Mouse (Mus musculus) myocyte (in vitro differentiated cells): Measurements from ENCODE around the gene Kat2b. TPM values are rescaled to one million over a fixed set of nuclear protein-coding genes. Genes with fewer than 3 reads are reported as not detected.
"Not testable (repeated sequence)": the region's sequence is repeated elsewhere in the genome, so short reads cannot be mapped to it uniquely, and the experiment has no call there.

Source experiments
- H3K27me3 ChIP-seq: one replicate; pipeline ENCODE4 v1.6.1; 2011; ENCODE audit not compliant: control insufficient read depth, insufficient read depth, insufficient read length
- H3K36me3 ChIP-seq: one replicate; pipeline ENCODE4 v1.6.1; 2011; ENCODE audit not compliant: control insufficient read depth, insufficient read depth
- H3K4me2 ChIP-seq: one replicate; pipeline ENCODE4 v1.6.1; 2011; ENCODE audit warnings: low read depth, control low read depth
- H3K4me3 ChIP-seq: one replicate; pipeline ENCODE4 v1.5.1; 2011; ENCODE audit warnings: mild to moderate bottlenecking, control low read depth, moderate library complexity
- H3K79me2 ChIP-seq: one replicate; pipeline ENCODE4 v1.6.1; 2011; ENCODE audit not compliant: control insufficient read depth, insufficient read depth
- H3ac ChIP-seq: one replicate; pipeline ENCODE4 v1.6.1; 2011; ENCODE audit not compliant: control insufficient read depth, insufficient read length
- CEBPB ChIP-seq: IDR thresholded peaks from 2 replicates; pipeline ENCODE4 v1.6.1; 2011; ENCODE audit warnings: mild to moderate bottlenecking, moderate library complexity; ENCODE audit not compliant: poor library complexity, insufficient read depth, severe bottlenecking
- E2F4 ChIP-seq: IDR thresholded peaks from one replicate; pipeline ENCODE4 v1.6.1; 2011; ENCODE audit warnings: mild to moderate bottlenecking, control low read depth, moderate library complexity; ENCODE audit not compliant: insufficient read depth
- MAX ChIP-seq: IDR thresholded peaks from one replicate; pipeline ENCODE4 v1.6.1; 2011; ENCODE audit warnings: low read depth, mild to moderate bottlenecking, control low read depth
- MYOD1 ChIP-seq, 3 experiments: IDR thresholded peaks; one replicate each; pipeline ENCODE4 v1.6.1; 2011; ENCODE audit warnings: control low read depth in 2 of 3, low read depth in 2 of 3, mild to moderate bottlenecking in 2 of 3, moderate library complexity in 1 of 3; ENCODE audit not compliant: insufficient read length in 2 of 3, control insufficient read depth in 1 of 3
- MYOG ChIP-seq, 3 experiments: IDR thresholded peaks; one replicate each; pipeline ENCODE4 v1.6.1; 2011; ENCODE audit warnings: control low read depth in 2 of 3, low read depth in 2 of 3, mild to moderate bottlenecking in 2 of 3; ENCODE audit not compliant: insufficient read length in 2 of 3, control insufficient read depth in 1 of 3, insufficient read depth in 1 of 3
- POLR2A ChIP-seq: IDR thresholded peaks from one replicate; pipeline ENCODE4 v1.6.1; 2011; ENCODE audit warnings: low read depth, mild to moderate bottlenecking, control low read depth, moderate library complexity; ENCODE audit not compliant: insufficient read length
- POLR2AphosphoS2 ChIP-seq: IDR thresholded peaks from one replicate; pipeline ENCODE4 v1.6.1; 2011; ENCODE audit warnings: low read depth, control low read depth; ENCODE audit not compliant: insufficient read length
- REST ChIP-seq: IDR thresholded peaks from one replicate; pipeline ENCODE4 v1.6.1; 2011; ENCODE audit warnings: mild to moderate bottlenecking, control low read depth, moderate library complexity; ENCODE audit not compliant: insufficient read depth, insufficient read length
- SRF ChIP-seq: IDR thresholded peaks from one replicate; pipeline ENCODE4 v1.6.1; 2011; ENCODE audit warnings: low read depth; ENCODE audit not compliant: control insufficient read depth, insufficient read length
- TCF12 ChIP-seq: IDR thresholded peaks from one replicate; pipeline ENCODE4 v1.6.1; 2011; ENCODE audit warnings: mild to moderate bottlenecking, control low read depth; ENCODE audit not compliant: poor library complexity, insufficient read depth, severe bottlenecking
- TCF3 ChIP-seq: IDR thresholded peaks from one replicate; pipeline ENCODE4 v1.6.1; 2011; ENCODE audit warnings: low read depth, control low read depth; ENCODE audit not compliant: insufficient read length
- USF1 ChIP-seq: IDR thresholded peaks from one replicate; pipeline ENCODE4 v1.6.1; 2011; ENCODE audit warnings: low read depth, mild to moderate bottlenecking, control low read depth, moderate library complexity
- polyA plus RNA-seq: library from polyadenylated mRNA; unstranded; fragments of >200 nt; fragmentation: generic; extraction: Trizol; gene quantifications from one replicate; pipeline ENCODE4 v1.2.1, GENCODE M21; 2012; ENCODE audit warnings: missing spikeins

Kat2b gene
- polyA plus RNA-seq, 1 experiment: 4.2 TPM

- H3K4me3 ChIP-seq: no peak overlapping the region
Measured at GRCm38 (mm10) chr17:53569829-53570228, 3.2 kb downstream of the Kat2b start.

GRCm38 (mm10) chr17:53570361-53570875 lies 3.8 kb downstream of the Kat2b start:
- H3K4me2 ChIP-seq: peak overlapping the region; percentile 75

More at GRCm38 (mm10) chr17:53569829-53570228, 3.2 kb downstream of the Kat2b start:
- Histone ChIP-seq H3K4me2 (peak overlapping the region; percentile 75), H3K36me3 (no peaks in the 10 kb centered on the region), H3K79me2 (peaks cover 5% of the 10 kb centered on the region), H3ac (no peak overlapping the region), H3K27me3 (no peaks in the 10 kb centered on the region)
- no peak for TF ChIP-seq MAX
- TF ChIP-seq SRF: no peak
- TF ChIP-seq CEBPB: no peak
- TF ChIP-seq POLR2AphosphoS2: no peak
- no peak for TF ChIP-seq MYOD1 (IDR thresholded peaks at IDR 0.05; ENCODE audit: control insufficient read depth in 1 of 3, insufficient read length in 2 of 3, low read depth in 2 of 3)
- no peak for TF ChIP-seq REST
- no peak for TF ChIP-seq MYOG (IDR thresholded peaks at IDR 0.05; ENCODE audit: control insufficient read depth in 1 of 3, insufficient read depth in 1 of 3, insufficient read length in 2 of 3, low read depth in 2 of 3)
- TF ChIP-seq TCF3: no peak
- no peak for TF ChIP-seq E2F4
- TF ChIP-seq USF1: no peak
- no peak for TF ChIP-seq TCF12
- no peak for TF ChIP-seq POLR2A

GRCm38 (mm10) chr17:53570932-53571331 lies 4.3 kb downstream of the Kat2b start:
- H3K4me2 ChIP-seq, H3ac ChIP-seq, H3K4me3 ChIP-seq, H3K27me3 ChIP-seq, H3K36me3 ChIP-seq, H3K79me2 ChIP-seq: not testable (repeated sequence)

More at GRCm38 (mm10) chr17:53570361-53570875, 3.8 kb downstream of the Kat2b start:
- Histone ChIP-seq H3K27me3 (no peaks in the 10 kb centered on the region), H3K4me3 (no peak overlapping the region), H3K36me3 (no peaks in the 10 kb centered on the region), H3ac (no peak overlapping the region), H3K79me2 (peaks cover 5% of the 10 kb centered on the region)
- TF ChIP-seq POLR2AphosphoS2 (no peak), MYOD1 (IDR thresholded peaks at IDR 0.05; ENCODE audit: control insufficient read depth in 1 of 3, insufficient read length in 2 of 3, low read depth in 2 of 3) (no peak), USF1 (no peak), MYOG (IDR thresholded peaks at IDR 0.05; ENCODE audit: control insufficient read depth in 1 of 3, insufficient read depth in 1 of 3, insufficient read length in 2 of 3, low read depth in 2 of 3) (no peak), MAX (no peak), TCF3 (no peak), REST (no peak), CEBPB (no peak), SRF (no peak), E2F4 (no peak), POLR2A (no peak)

- no peak overlapping the region for H3K4me3 ChIP-seq
- H3K27me3 ChIP-seq: no peaks in the 10 kb centered on the region
- no peaks in the 10 kb centered on the region for H3K36me3 ChIP-seq
- H3ac ChIP-seq: no peak overlapping the region
- no peak overlapping the region for H3K4me2 ChIP-seq
- no peak for TF ChIP-seq REST
- no peak for TF ChIP-seq E2F4
- no peak for TF ChIP-seq CEBPB
- TF ChIP-seq POLR2A: no peak
- TF ChIP-seq MYOD1 (IDR thresholded peaks at IDR 0.05; ENCODE audit: control insufficient read depth in 1 of 3, insufficient read length in 2 of 3, low read depth in 2 of 3): no peak
- TF ChIP-seq USF1: no peak
- TF ChIP-seq TCF12: no peak
- no peak for TF ChIP-seq TCF3
- no peak for TF ChIP-seq MYOG (IDR thresholded peaks at IDR 0.05; ENCODE audit: control insufficient read depth in 1 of 3, insufficient read depth in 1 of 3, insufficient read length in 2 of 3, low read depth in 2 of 3)
- TF ChIP-seq MAX: no peak
- no peak for TF ChIP-seq POLR2AphosphoS2
- TF ChIP-seq SRF: no peak
- peaks cover 5% of the 10 kb centered on the region for H3K79me2 ChIP-seq
Measured at GRCm38 (mm10) chr17:53573019-53573556, 6.4 kb downstream of the Kat2b start.

- no peaks in the 10 kb centered on the region for H3K27me3 ChIP-seq
- no peak for TF ChIP-seq SRF
- no peak for TF ChIP-seq CEBPB
- no peak for TF ChIP-seq USF1
- TF ChIP-seq MAX: no peak
- no peak for TF ChIP-seq MYOG (IDR thresholded peaks at IDR 0.05; ENCODE audit: control insufficient read depth in 1 of 3, insufficient read depth in 1 of 3, insufficient read length in 2 of 3, low read depth in 2 of 3)
- no peak for TF ChIP-seq TCF12
- no peak for TF ChIP-seq TCF3
- TF ChIP-seq POLR2AphosphoS2: no peak
- no peak for TF ChIP-seq REST
- no peak for TF ChIP-seq MYOD1 (IDR thresholded peaks at IDR 0.05; ENCODE audit: control insufficient read depth in 1 of 3, insufficient read length in 2 of 3, low read depth in 2 of 3)
- TF ChIP-seq E2F4: no peak
- no peak for TF ChIP-seq POLR2A
- peak overlapping the region; percentile 58 for H3K4me2 ChIP-seq
- no peaks in the 10 kb centered on the region for H3K79me2 ChIP-seq
- H3ac ChIP-seq: no peak overlapping the region
- no peak overlapping the region for H3K4me3 ChIP-seq
- H3K36me3 ChIP-seq: no peaks in the 10 kb centered on the region
Measured at GRCm38 (mm10) chr17:53577151-53577550, 10.5 kb downstream of the Kat2b start.
